Mouse (Mus musculus) megakaryocyte, embryonic 14.5 days (primary cell): ENCODE measurements around the gene Slc35e3. TPM values are rescaled to one million over a fixed set of nuclear protein-coding genes. Genes with fewer than 3 reads are reported as not detected.

ENCODE experiments used
- H3K27me3 ChIP-seq: replicated peaks from 2 replicates; pipeline ENCODE3; 2012; ENCODE audit warnings: inconsistent platforms
- H3K36me3 ChIP-seq: replicated peaks from 2 replicates; pipeline ENCODE3; 2012; ENCODE audit warnings: low read length, inconsistent platforms, mixed read lengths
- H3K4me1 ChIP-seq: 2 replicates; pipeline ENCODE4 v1.6.1; 2012; ENCODE audit warnings: inconsistent platforms
- H3K4me3 ChIP-seq: replicated peaks from 2 replicates; pipeline ENCODE3; 2012; ENCODE audit warnings: moderate library complexity, mild to moderate bottlenecking, inconsistent platforms
- H3K9me3 ChIP-seq: 2 replicates; pipeline ENCODE4 v1.6.1; 2012; ENCODE audit warnings: inconsistent platforms
- FLI1 ChIP-seq: IDR thresholded peaks from 2 replicates; pipeline ENCODE4 v1.6.1; 2012; ENCODE audit warnings: low read length, inconsistent platforms, mixed read lengths
- GATA1 ChIP-seq: IDR thresholded peaks from 3 replicates; pipeline ENCODE4 v1.6.1; 2012; ENCODE audit warnings: mixed read lengths, low read length, inconsistent platforms, borderline replicate concordance
- polyA plus RNA-seq: library from polyadenylated mRNA; stranded (reverse); fragments of >175 nt; gene quantifications from 2 replicates; pipeline ENCODE4 v1.2.3, GENCODE M21; 2012; ENCODE audit warnings: low replicate concordance; ENCODE audit not compliant: insufficient read depth

Slc35e3 gene
- polyA plus RNA-seq, 1 experiment: 0.47 TPM

DNA sequence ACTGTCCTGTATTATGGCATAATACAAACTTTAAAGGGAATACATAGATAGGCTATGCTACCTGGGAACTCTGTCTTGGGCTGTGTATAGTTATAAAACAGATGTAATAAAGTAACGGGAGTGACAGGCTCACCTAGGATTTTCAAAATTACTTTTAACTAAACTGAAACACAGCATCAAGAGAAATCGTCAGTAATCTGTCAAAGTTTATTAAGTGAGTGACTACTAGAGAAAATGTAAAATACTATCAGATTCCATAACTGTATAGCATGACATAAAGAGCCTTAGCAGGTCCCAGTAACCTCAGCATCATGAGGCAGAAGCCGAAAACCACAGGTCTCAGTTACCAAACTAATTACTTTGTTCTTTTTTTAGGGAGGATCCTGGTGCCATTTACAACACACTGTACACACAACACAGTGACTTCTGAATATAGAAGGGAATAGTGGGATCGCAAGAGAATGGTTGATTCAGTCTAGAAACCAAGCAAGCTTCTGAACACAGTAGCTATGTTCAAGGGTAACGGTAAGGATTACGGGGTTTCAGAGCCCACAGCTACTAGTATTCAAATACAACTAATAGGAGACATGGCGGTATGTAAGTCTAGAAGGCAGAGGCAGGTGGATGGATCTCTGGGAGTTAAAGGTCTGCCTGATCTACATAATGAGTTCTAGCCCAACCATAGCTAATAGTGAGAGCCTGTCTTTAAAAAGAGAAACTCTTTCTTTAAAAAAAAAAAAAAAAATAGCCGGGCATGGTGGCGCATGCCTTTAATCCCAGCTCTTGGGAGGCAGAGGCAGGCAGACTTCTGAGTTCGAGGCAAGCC lies 47.6 kb downstream of the Slc35e3 start:
- H3K27me3 ChIP-seq: no peaks in the 10 kb centered on the region
- peaks cover 98% of the 10 kb centered on the region for H3K36me3 ChIP-seq
- H3K4me3 ChIP-seq: no peak overlapping the region
- peaks cover 17% of the 10 kb centered on the region for H3K4me1 ChIP-seq
- H3K9me3 ChIP-seq: no peaks in the 10 kb centered on the region
- TF ChIP-seq FLI1 (no peak), GATA1 (no peak)

DNA sequence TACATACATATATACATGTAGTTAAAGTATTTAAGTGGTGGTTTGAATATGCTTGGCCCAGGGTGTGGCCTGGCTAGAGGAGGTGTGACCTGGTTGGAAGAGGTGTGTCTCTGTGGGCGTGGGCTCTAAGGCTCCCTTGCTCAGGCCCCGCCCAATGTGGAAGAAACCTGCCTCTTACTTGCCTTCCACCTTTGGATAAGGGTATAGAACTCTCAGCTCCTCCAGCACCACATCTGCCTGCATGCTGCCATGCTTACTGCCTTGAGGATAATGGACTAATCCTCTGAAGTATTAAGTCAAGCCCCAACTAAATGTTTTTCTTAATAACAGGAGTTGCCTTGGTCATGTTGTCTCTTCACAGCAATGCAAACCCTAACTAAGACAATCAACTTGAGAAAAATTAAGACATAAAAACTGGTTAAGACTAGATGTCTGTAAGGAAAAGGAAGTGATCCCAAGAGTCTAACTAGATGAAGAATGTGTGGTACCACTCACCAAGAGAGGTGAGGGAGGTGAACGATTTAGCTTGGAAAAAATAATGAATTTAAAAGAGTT lies 48.5 kb downstream of the Slc35e3 start:
- TF ChIP-seq GATA1 (no peak), FLI1 (no peak)
- H3K4me1 ChIP-seq: peaks cover 13% of the 10 kb centered on the region
- H3K27me3 ChIP-seq: no peaks in the 10 kb centered on the region
- H3K36me3 ChIP-seq: peaks cover 96% of the 10 kb centered on the region
- no peaks in the 10 kb centered on the region for H3K9me3 ChIP-seq
- no peak overlapping the region for H3K4me3 ChIP-seq

DNA sequence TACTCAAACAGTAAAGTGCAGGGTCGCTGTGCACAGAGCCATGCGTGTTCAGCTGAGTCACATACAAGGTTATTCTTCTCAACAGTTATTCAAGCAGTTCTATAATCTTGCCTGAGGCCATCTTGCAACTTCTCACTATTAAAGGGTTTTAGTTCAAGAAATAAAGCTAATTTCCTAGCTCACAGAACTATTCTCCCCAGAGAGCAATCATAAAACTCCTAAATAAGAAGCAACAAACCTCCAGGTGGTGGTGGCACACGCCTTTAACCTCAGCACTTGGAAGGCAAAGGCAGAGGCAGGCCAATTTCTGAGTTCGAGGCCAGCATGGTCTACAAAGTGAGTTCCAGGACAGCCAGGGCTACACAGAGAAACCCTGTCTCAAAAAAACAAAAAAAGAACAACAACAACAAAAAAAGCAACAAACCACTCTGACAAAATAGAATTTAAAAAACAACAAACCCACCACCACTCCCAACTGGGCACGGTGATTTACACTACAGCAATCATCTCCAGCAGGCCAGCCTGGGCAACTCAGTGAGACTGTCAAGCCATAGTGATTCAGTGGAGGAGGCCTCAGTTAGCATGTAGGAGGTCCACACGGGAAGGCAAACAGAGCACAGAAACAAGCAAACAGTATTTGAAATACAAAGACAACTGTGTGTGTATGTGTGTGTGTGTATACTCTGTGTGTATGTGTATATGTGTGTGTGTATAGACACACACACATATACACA lies 49.2 kb downstream of the Slc35e3 start:
- Histone ChIP-seq H3K4me3 (no peak overlapping the region), H3K36me3 (peaks cover 96% of the 10 kb centered on the region), H3K27me3 (no peaks in the 10 kb centered on the region), H3K4me1 (peaks cover 12% of the 10 kb centered on the region), H3K9me3 (no peaks in the 10 kb centered on the region)
- TF ChIP-seq FLI1 (no peak), GATA1 (no peak)

DNA sequence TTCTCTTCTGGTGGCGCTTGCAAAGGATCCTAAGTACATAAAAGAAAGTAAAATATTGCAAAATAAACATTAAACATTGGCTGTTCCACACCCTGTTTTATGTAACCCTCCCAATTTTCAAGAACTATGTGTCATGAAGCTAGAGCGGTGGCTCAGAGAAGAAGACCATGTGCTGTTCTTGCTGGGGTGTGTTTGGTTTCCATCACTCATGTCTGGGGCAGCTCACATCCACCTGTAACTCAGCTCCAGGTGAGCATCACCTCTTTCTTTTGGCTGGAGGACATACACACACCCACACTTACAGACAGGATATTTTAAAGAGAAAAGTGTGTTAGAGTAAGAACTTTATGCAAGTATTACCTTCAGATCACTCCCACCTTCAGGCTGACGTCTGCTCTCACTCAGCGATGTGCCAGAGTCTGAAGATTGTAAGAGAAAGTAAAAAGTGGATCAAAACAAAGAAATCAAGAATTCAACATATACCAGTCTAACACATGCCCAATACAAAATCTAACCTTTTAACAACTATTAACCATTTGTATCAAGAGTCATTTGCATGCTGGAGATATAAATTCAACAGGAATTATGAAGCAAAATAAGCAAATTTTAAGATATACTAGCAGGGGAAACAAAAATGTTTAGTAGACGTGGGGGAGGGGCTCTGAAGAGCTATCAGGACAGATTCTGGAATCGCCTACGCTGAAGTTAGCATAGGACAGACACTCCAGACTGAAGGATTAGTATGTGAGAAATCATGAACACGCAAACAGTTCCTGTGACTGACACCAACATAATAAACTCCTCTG lies 49.9 kb downstream of the Slc35e3 start:
- TF ChIP-seq GATA1 (no peak), FLI1 (no peak)
- H3K36me3 ChIP-seq: peaks cover 95% of the 10 kb centered on the region
- no peak overlapping the region for H3K4me3 ChIP-seq
- no peaks in the 10 kb centered on the region for H3K27me3 ChIP-seq
- peaks cover 7% of the 10 kb centered on the region; the same call in 1 of the 2 replicates for H3K4me1 ChIP-seq
- H3K9me3 ChIP-seq: no peaks in the 10 kb centered on the region

DNA sequence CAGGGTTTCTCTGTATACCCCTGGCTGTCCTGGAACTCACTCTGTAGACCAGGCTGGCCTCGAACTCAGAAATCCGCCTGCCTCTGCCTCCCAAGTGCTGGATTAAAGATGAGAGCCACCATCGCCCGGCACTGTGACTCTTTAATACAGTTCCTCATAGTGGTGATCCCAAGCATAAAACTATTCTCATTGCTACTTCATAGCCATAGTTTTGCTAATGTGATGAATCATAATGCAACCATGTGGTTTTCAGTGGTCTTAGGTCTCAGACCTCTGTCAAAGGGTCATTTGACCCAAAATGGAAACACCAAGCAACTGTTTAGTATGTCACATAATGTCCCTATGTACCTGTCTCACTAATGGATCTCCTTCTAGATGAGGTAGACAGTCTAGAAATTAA lies 50.6 kb downstream of the Slc35e3 start:
- peaks cover 96% of the 10 kb centered on the region for H3K36me3 ChIP-seq
- H3K4me3 ChIP-seq: no peak overlapping the region
- no peaks in the 10 kb centered on the region for H3K27me3 ChIP-seq
- TF ChIP-seq GATA1 (no peak), FLI1 (no peak)
- no peaks in the 10 kb centered on the region for H3K9me3 ChIP-seq
- peaks cover 7% of the 10 kb centered on the region; the same call in 1 of the 2 replicates for H3K4me1 ChIP-seq

DNA sequence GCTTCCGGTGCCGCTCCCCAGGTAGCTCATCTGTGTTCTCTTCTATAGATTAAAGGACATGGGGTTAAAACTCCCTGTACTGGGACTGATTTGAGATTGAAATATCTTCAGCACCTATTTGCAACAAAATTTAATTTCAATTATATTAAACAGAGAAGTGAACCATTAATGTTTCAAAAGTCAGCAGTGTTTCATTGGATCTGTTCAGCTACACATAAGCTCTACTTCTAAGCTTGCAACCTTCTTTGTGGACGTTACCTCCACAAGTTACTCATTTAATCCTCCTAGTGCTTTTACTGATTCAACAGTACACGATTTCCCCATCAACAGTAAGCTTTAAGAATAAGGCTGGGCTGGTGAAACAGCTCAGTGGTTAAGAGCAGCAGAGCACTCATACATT lies 51.1 kb downstream of the Slc35e3 start:
- no peak overlapping the region for H3K4me3 ChIP-seq
- TF ChIP-seq FLI1: no peak
- TF ChIP-seq GATA1: no peak

DNA sequence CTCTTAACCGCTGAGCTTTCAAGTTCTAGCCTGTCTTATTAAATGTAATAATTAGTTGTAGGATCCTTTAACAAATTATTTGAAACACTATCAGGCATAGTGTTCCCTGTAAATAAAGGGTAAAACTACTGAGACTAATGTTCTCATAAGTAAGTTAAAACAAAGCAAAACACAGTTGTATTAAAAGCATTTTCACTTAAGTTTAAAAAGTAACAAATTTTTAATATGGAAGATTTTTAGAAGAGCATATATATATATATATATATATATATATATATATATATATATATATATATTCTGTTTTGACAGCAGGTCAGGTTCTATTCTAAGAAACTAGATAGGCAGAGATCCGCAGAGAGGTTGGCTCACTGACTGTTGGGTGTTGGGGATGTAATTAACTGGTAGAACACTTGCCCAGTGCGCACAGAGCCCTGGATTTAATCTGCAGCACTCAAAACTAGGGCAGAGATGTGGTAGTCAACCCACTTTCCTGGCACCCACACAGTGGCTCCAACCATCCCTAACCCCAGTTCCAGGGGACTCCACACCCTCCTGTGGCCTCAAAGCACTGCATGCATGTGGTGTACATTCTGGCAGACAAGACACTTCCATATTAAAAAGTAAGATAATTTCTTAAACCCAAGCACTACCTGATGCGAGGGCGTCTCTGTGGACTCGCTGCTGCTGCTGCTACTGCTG lies 51.8 kb downstream of the Slc35e3 start:
- Histone ChIP-seq H3K27me3 (no peaks in the 10 kb centered on the region), H3K36me3 (peaks cover 96% of the 10 kb centered on the region), H3K4me3 (no peak overlapping the region), H3K4me1 (peaks cover 7% of the 10 kb centered on the region; the same call in 1 of the 2 replicates), H3K9me3 (no peaks in the 10 kb centered on the region)
- TF ChIP-seq GATA1: no peak
- no peak for TF ChIP-seq FLI1

More for the DNA sequence above, 51.1 kb downstream of the Slc35e3 start:
- Histone ChIP-seq H3K27me3 (no peaks in the 10 kb centered on the region), H3K9me3 (no peaks in the 10 kb centered on the region), H3K36me3 (peaks cover 96% of the 10 kb centered on the region), H3K4me1 (peaks cover 7% of the 10 kb centered on the region; the same call in 1 of the 2 replicates)

DNA sequence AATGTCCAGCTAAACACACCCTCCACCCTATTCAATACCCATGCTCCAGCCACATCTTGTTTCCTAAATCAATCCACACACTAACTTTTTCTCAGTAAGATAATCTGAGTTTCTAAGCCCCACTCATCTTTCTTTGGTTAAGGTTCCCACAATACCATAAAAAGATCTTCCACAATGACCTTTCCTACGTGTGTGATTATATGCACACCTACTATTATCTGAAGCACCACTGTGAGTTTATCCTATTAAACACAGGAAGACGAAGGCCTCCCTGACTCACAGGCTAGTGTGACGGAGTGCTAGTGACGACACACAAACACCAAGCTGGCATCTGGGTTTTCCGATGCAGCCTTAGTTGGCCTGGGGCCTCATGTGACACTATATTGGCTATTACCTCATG lies 53.2 kb downstream of the Slc35e3 start:
- H3K4me1 ChIP-seq: peaks cover 7% of the 10 kb centered on the region; the same call in 1 of the 2 replicates
- H3K36me3 ChIP-seq: peaks cover 96% of the 10 kb centered on the region
- no peak for TF ChIP-seq FLI1
- TF ChIP-seq GATA1: no peak
- H3K27me3 ChIP-seq: no peaks in the 10 kb centered on the region
- H3K4me3 ChIP-seq: no peak overlapping the region
- no peaks in the 10 kb centered on the region for H3K9me3 ChIP-seq

DNA sequence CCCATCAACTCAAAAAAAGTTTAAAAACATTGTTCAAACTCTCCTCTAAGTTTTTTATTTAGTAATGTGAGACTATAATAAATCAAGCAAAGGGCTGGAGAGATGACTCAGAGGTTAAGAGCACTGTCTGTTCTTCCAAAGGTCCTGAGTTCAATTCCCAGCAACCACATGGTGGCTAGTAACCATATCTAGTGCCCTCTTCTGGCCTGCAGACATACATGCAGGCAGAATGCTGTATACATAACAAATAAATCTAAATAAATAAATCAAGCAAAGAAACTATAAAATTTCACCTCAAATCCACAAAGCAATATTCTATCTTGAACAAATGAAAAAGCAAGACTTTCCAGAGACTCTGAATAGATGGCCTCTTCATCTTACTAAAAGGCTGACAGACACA lies 54.0 kb downstream of the Slc35e3 start:
- H3K27me3 ChIP-seq: no peaks in the 10 kb centered on the region
- H3K4me1 ChIP-seq: peaks cover 4% of the 10 kb centered on the region; the same call in 1 of the 2 replicates
- no peaks in the 10 kb centered on the region for H3K9me3 ChIP-seq
- no peak for TF ChIP-seq FLI1
- no peak for TF ChIP-seq GATA1
- H3K36me3 ChIP-seq: peaks cover 95% of the 10 kb centered on the region
- no peak overlapping the region for H3K4me3 ChIP-seq
